Mouse (Mus musculus) spleen, postnatal 14 days (tissue): ENCODE data around the gene Depp1.

Experiments used
- DNase-seq, 2 experiments: peaks; one replicate each; pipeline ENCODE4 v3.0.0; 2021 to 2022; ENCODE audit warnings: low spot score in 2 of 2

Depp1 gene

DNA sequence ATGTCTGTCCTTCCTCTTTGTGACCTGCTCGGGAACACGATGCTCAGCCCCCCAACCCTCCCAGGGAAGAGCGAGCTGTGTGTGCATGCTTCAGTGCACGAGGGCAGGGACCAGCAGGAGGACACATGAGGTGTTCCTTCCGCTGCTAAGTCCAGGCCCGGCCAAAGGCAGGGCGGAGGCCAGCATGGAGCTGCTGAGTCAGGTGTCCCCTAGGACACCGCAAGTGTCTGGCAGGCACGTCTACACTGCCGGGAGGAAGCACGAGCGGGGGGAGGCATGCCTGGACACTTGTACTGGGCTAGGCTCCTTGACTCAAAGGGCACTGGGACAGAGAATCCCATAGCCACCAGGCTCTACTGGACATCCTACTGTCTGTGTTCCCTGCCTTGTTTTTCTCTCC is 2.6 kb upstream of the Depp1 start:
- no peak for DNase-seq

DNA sequence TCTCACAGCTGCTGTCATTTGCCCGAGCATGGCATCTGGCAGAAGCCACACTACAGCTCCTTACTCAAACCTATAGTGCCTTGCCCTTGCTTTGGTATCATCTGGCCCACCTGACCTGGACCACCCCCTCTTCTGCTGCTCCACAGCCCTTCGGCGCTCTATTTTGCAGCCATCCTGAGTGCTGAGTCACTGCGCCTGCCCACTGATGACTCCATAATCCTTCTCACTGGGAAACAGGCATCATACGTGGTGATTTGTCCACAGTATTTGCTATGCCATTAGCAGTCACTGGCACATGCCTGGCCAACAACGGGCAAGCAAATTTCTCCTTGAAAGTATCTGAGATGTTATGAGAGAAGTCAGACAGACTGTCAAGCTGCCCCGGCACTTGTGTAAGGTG is 598 bp upstream of the Depp1 start:
- DNase-seq, result no peak

DNA sequence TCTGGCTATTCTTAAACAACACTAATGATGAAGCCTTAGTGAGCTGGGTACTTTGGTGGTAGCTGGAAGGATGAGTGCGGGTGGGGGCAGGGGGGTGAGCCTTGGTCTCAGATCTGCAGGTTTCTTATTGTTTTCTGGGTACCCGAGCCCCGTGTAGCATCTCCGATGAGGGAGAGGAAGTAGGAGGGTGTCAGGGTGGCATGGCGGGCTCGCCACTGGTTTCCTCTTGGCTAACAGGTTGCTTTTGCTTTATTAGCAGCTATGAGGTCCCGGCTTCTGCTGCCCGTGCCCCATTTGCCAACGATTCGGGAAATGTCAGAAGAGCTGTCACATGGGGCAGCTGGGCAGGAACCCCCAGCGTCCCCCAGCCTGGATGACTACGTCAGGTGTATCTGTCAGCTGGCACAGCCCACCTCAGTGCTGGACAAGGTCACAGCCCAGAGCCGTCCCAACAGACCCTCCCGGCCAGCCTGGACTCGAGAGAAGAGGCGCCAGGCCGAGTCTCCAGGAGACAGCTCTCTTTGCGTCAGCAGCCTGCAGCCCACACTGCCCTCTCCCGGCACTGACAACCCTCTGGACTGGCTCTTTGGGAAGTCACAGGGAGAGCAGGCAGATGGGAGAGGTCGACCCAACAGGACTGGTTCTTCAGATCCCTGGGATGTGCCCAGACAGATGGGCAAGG is 1.2 kb downstream of the Depp1 start:
- DNase-seq, result no peak

DNA sequence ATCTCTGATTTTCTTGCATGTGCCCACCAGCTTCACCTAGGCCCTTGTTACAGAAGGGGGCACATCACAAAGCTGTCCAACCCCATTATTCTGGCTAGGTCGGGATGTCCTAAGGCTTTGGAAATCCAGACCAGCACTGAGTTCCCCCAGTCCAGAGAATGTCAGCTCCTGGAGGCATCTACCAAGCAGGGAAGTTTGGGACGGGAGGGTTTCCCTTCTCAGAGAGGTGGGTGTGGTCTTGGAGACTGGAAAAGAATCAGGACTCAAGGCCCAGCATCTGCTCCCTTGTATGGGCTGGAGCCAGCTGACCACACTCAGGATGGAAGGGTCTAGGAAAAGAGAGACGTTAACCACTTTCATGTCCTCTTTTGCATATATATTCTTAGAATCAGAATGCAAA is 2.8 kb downstream of the Depp1 start:
- DNase-seq, result no peak

DNA sequence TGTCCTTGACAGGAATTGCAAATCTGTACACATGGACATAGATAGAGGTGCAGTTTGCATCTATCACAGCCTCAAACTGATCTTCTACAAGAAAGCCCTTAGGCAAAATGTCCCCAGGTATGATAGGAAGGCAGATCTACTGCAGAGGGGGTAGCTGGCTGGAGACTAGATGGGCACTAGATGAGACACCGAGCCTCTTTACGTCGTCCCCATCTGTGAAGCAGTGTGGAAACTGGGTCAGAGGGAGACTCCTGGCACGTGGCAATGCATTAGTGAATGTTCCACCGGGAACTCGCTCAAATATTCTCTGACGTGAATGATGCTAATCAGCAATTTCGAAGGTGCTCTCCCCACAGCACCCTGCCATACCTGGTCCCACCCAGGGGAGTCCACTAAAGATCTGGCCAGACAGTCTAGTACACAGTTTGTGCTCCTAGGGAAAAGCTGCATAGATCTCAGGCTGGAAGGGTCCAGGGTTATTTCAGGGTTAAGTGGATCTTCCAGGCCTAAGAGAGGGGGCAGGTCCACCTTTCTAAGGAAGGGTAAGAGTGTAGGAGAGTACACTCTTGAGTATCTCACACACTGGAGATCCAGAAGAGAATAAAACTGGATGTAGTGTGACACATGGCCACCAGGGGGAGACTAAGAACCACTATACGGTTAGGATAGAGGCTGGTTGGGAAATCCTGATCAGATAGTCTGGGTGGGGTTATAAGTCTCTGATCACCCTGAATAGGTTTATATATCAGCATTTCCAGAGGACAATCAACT is 3.5 kb downstream of the Depp1 start:
- peak in 1 of 2 experiments; percentile 52 for DNase-seq

DNA sequence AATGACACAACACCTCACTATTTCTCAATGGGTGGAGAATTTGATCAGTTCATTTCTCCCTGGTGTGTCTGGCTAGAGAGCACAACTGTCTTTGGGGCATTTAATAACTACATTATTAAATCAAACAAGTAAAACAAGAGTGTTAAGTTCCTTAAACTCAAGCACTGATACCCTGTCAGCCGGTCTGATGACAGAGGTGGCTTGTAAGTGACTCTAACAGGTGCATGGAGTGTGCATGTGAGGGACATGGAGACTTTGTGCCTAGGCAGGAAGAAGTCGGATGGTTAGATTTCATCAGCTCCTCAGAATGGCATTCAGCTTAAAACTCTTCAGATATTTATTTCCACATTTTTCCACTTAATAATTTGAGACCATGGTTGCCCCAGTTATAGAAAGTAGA is 13.0 kb downstream of the Depp1 start:
- DNase-seq, result no peak

DNA sequence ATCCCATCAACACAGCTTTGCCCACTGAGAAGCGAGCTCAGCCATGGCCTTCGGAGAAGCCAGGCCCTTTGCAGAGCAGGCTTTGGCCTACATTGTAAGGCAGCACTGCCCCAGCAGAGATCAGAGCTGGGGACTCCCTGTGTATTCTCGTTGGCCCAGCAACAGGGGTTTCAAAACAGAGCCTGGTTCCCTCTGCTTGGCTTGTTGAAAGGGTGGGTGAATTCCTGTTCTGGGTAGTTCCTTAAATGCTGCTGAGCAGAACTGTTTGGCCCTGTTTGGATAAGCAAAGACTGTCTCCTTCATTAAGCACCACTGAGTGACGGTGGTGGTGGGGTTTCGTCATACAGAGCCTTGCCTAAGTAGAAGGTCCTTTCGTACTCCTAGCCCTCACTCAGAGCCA is 13.6 kb downstream of the Depp1 start:
- no peak for DNase-seq

DNA sequence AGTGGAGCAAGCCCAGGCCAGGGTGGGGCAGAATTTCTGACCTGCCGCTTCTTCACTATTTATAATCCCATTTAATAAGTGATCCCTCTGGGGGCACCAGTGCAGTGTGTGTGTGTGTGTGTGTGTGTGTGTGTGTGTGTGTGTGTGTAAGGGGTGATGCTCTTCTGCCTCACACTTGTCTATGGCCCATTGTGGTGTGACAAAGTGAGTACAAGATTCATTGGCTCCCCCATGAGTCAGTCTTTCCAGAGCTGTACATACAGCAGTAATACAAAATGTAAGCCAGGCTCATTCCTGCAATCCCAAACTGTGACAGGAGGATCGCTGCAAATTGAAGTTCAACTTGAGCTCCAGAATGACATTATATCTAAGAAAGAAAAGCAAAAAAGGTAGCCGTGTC is 14.4 kb downstream of the Depp1 start:
- DNase-seq, result no peak

DNA sequence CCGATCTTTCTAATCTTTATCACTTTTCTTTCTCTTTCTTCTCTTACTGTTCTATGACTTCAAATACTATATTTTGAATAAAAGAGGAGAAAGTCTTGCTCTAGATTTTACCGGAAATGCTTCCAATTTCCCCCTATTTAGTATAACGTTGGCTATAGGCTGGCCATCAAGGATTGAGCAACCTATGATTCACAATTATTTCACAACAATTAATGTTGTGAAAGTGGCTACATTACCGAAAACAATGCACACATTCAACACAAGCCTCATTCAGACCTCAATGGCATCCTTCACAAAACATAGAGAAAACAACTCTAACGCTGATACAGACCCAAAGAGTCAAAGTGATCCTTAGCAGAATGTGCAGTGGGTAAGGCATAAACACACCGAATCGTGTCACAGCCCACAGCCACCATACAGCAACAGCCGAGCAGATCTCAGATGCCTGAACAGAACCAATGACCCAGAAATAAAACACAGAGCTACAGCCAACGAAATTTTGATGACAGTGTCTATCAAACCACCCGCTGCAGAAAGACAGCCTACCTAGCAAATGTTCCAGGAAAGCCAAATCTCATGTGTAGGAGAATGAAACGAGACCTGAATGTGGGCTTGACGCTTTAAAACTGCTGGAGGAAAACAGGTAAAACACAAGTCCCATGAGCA is 15.8 kb downstream of the Depp1 start:
- no peak for DNase-seq

DNA sequence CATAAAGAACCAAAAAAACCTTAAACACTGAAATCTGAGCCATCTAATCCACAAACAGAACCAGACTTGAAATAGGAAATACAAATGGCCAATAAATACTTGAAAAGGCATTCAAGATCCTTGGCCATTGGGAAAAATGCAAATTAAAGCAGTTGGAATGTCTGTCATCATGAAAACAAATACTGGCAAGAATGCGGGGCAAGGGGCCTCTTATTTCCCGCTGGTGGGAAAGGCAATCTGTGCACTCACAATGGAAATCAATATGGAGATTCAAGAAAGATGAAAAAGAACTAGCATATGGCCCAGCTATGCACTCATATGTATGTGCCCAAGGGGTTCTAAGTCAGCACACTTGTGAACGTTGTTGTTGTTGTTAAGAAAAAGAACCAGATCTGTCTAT is 16.5 kb downstream of the Depp1 start:
- DNase-seq, result no peak

DNA sequence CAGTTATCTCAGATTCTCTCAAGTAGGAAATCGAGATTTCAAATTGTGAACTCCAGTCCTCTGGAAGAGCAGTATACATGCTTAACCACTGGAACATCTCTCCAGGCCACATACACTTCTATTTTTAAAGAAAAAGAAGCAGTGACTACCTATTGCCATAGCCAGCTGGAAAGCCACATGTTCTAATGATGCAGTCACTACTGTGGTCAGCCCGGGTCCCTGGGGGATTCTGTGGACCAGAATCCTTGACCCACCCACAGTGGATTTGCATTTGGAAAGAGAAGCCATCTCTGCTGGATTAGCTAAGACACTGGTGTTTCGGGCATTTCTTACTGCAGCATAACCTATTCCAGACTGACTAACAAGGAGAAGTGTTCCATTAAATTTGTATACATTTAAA is 17.0 kb downstream of the Depp1 start:
- no peak for DNase-seq

DNA sequence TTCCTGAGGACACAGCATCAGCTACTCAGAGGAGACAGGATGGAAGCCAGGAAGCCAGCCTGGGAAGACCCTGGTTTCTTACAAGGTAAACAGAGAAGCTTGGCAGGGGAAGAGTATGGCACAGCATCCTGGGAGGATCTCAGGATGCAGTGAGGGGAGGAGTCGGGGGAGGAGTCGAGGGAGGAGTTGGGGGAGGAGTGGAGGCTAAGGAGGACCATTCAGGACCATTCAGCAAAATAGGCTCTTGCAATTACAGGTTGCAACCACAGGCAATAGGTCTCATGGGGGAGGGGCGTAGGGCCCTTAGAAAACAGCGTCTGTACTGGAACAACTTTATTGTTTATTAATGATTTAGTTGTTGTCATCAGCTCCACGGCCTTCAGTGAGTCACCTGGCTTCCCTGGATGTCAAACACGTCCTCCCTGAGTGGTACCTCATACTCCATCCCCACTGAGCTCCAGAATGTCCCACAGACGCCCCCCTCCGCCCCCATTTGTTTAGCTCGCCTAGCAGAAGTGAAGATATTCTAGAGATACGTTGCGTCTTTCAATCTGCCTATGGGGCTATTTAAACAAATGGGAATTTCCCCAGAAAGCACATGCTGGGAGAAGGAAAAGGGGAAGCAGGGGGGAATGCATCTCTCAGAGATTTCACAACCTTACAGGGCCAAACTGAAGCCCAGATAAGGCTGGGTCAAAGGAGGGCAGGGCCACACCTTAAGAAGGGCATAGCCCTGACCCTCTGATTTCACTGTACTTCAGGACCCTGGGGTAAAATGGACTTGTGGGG is 18.5 kb downstream of the Depp1 start:
- DNase-seq, result no peak

DNA sequence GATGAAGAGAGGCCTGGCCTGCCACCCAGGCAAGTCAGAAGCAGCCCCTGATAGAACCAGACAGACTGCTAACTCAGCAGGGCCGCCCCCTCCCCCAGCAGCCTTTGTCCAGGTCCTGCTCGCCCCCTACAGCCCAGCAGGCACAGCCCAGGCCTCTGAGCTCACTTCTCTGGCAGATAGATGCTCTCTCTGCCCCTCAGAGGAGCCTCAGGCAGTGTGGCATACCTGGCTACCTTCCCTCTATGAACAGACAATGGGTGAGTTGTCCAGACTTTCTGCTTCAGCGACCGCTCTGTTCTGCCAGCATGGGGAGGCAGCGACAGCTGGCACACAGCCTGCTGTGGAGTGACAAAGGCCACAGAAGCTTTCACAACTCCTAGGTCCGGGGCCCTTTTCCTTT is 19.7 kb downstream of the Depp1 start:
- DNase-seq, result no peak

DNA sequence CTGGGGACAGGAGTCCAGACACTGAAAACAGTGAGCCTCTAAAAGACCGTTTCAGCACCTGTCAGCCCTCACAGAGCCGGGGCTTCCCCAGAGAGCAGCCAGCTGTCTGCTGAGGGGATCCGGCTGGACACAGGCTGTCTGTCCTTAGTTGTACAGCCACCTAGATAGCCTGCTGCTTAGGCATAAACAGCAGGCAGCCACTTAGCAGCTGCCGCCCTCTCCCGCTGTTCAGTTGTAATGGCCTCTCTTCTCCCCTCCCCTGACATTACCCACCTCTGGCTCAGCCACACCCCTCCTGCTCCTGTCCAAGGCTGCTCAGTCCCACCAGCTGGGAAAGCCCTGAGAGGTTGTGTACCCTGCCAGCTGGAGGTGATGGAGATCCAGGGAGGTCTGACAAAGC is 20.6 kb downstream of the Depp1 start:
- no peak for DNase-seq

DNA sequence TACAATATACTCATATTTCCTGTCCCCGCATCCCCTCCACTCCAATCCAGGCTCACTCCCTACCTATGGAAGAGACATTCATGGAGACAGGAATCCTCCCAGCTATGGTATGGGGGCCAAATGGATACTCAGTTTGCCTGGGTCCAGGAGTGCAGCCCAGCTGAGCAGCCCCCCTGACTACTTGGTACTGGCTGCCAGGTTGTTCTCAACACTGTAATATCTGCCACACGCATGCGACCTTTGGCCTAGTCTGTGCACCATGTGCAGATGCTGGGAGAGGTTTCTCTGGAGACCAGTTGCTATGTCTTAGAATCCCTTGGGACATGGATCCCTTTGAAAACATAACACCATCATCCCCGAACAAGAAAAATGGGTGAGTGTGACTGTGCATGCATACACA is 21.4 kb downstream of the Depp1 start:
- DNase-seq, result no peak

DNA sequence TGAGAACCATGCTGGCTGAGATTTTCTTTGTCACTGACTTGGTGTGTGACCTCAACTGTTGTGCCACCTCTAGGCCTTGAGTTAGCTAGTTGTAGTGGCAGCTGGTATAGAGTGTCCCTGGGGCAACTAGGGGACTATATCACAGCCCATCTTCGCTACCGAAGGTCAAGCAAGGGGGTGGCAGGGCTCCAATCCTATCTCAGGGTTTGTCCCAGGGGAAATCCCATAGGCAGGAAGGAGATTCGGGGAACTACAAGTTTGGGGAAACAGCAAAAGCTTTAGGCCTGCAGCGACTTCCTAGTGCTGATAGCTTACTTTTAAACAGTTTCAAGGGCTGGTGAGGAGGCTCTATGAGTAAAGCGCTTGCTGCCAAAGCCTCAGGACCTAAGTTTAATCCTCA is 21.9 kb downstream of the Depp1 start:
- DNase-seq, result no peak

DNA sequence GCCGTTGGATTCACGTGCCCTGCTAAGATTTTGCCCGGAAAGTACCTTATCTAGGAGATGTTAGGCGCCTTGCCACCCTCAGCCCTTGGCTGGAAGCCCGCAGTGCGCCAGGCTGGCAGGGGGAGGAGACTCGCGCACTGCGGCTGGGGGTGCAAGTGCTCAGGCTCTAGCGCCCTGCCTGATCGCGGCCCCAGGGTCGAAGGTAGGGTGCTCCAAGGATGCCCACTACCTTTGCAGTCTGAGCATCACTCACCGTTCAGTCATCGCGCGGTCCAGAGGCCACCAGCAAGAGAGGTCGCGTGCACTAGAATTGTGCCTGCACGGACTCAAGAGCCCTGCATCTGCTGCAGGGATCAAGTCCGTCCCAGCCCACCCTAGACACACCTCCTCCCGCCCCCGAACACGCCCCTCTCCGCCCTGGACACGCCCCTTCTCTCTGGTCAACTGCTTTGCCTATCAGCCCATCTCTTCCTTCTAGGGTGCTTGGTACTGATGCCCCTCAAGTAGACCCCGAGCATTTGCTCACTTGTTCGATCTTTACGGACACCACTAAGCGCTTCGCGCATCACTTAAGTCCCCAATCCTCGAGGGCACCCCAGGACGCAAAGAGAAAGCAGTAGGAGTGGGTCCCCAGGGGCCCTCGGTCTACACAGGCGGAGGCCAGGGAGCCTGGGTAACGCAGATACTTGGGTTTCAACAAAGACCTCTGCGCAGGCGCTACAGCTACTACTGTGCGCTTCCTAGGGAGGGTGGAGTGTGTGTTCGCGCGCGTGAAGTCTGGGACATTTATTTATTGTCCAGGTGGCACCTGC is 23.3 kb downstream of the Depp1 start, which contains the start of gene Rassf4:
Gene Rassf4, minus strand, starts transcription at position 482 of the 812 bp plus-strand sequence.
- DNase-seq, result peak; percentile 76 to 82

DNA sequence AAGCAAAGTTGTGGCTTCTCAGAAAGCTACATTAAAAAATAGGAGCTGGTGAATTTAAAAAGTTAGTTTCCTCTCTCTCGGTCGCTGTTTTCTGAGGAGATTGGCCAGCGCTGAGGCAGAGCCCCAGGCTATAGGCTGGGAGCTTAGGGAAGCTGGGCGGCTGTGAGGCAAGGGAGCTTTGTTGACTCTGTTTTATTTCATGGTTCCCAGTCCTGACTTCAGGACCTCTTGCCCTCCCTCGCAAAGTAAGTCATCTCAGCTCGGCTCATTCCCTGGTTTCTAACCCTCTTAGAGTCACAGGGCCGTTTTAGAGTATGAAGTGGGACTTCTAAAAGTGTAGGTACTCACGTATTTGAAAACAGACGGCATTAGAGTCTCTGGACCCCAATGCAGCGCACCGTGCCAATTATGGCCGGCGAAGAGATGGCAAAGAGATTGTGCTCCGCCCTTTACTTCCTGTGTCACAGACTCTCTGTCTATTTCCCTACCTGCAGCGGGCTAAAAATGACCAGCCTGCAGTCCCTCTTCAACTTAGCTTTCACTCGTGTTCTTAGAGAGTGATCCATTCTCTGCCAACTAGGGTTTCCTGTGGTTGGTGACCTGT is 24.0 kb downstream of the Depp1 start:
- DNase-seq, result no peak

DNA sequence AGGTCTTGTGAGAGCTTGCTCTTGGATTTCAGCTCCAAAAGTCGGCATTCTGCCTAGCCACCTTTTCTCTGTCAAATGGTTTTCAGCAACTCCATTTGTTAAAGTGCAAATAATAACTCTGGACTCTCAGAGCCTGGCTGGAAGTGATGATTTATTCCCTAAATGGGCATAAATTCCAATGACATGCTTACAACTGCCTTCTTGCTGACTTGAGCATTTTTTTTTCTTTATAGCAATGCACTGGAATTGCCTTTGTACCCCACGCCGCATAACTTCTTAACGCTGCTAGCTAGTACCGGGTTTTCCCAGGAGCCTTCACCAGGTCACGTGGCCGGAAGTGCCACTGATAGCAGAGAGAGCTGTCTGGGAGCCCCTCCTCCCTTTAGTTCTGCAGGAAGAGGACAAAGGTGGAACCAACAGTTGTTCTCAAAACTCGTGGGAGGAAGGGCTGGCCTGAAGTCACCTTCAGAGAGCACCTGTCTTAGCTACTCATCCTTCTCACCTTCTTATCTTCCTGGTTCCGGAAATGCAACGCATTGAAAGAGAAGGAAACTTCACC is 26.0 kb downstream of the Depp1 start:
- no peak for DNase-seq

DNA sequence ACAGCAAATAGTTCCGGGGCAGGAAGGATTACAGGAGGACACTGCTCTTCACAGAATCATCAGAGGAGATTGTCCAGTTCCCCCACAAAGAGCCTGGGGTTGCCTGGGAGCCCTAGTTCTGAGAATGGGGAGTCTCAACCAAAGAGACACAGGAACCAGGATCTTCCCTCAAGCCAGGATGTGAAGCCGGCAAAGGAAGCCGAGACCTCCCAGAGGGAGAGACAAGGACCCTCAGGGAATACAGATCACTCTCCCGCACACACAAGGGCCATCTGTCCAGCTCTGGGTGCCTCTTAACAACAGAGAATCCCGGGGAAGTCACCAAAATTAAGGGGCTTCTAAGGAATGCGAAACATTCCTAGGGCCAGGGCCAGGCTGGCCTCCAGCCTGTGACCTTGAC is 26.9 kb downstream of the Depp1 start:
- DNase-seq, result no peak
